Mouse (Mus musculus): ENCODE results near the gene Avl9.

Avl9 gene

DNA sequence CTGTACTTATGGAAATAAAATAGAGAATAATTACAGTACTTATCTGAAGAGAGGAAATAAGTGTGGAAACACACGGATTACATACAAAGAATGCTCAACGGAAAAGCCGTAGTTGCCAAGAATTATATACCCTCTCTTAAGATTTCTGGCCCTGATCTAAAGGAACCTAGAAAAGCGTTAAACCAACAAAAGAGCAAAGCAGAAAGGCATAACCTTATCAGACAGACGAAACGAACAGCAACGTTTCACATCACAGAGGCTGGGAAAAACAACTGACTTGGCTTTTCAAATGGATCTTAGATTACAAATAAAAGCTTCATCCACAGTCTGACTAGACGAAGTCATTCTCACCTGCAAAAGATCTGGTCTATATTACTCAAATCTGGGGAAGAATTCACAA lies 81.5 kb downstream of the Avl9 start:
- DNase-seq: no peak

DNA sequence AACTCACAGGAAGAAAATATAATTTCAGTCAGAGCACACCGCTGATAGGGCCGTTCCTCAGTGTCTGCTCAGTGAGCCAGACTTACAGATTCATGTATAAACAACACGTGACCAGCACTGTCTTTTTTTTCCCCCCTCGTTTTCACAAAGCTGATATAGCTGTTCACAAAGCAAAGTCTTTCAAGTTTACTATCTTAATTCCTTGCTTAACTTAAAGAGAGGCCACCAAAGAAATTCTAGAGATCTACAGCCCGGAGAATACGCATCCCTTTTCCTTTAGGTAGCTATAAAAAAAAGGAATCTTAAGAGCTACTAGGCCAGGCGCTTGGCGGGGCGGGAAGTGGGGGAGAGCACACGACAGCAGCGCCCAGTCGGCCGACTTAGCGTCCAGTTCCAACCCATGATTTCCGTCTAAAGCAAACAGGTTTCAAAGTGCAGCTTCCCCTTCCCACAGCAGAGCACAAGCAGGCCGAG lies 82.0 kb downstream of the Avl9 start:
- DNase-seq: peak; percentile 61 to 63

DNA sequence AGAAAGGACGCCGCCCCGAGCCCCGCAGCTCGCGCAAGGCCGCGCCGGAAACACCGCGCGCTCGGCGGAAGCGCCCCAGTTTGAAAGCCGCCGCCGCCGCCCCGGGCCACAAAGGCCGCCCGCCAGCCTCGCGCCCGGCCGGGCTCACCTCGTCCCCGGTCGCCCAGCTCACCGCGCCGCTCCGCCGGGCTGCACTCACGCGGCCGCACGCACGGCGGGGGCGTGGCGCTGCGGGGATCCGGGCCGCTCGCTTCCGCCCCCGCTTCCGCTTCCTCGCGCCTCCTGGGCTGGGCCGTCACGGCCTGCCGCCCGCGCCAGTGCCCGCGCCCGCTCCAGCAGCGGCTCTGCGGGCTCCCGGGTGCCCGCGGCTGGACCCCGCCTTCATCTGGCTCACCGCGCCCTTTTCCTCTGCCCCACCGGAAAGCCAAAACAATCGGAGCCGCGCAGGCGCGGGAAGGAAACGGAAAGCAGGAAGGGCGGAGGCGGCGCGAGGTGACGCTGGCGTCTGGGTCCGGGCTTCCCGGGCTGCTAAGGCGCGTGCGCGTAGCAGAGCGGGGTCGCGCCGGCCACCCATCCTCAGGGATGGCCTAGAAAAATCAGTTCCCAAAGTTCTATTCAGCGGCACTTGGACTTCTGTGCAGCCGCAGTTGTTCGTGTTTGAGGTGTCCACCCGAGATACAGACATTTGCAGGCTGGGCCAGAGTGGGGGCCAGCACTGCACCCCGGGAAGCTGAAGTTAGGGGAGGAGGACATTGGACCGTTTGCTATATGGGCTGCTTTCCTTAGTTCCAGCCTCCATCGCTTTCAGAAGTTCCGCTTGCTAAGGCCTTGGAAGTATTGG lies 82.8 kb downstream of the Avl9 start, which contains the start of gene Kbtbd2:
Gene Kbtbd2 (minus strand): TSS at position 503 of the 841 bp plus-strand sequence.
- peak; percentile 91 for DNase-seq

DNA sequence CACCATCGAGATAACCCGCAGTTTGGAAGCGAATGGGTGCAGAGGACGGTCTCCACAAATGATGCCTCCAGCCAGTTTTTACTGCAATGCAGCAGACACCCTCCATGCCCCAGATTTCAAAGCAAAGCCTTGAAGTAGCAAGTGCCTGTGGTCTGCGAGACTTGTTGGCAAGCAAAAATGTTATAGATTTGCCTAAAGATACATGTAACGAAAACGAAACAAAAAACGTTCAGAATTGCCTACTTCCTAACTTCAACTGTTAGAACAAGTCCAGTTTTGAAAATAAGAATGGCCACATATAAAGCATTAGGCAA lies 83.4 kb downstream of the Avl9 start:
- peak in 1 of 2 experiments; percentile 56 for DNase-seq

DNA sequence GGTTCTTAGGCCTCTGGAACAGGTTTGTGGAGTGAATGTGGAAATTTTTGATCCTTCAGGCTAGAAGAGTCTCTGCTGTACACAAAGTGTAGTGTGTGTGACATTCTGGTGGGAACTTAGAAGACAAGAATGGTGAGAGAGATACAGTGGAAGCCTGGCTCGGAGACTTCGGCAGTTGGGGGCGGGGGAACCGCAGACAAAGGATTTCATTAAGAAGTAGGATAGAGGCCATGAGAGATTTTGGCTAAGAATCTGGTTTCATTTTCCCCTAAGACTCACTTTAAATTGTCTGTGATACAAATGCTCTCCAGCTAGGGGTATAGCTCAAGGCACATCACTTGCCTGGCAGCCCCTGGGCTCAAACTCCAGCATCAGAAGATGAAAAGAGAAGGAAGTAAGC lies 90.3 kb downstream of the Avl9 start:
- no peak for DNase-seq

DNA sequence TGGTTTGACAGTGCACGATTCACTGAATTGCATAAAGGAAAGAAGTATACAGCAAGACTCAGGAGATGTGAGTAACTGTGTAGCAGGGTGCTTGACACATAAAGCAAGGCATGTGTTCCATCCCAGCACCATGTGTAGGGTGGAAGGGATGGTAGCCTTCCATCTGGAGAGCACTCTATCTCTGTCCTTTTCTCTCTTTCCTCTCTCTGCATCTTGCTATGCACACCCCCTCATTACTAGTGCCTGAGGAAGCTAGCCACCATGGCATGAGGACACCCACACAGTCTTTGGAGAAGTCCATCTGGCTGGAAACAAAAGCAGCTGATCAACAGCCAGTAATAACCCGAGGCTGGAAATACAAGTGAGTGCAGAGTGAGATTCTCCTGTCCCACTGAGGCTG lies 91.5 kb downstream of the Avl9 start:
- no peak for DNase-seq

DNA sequence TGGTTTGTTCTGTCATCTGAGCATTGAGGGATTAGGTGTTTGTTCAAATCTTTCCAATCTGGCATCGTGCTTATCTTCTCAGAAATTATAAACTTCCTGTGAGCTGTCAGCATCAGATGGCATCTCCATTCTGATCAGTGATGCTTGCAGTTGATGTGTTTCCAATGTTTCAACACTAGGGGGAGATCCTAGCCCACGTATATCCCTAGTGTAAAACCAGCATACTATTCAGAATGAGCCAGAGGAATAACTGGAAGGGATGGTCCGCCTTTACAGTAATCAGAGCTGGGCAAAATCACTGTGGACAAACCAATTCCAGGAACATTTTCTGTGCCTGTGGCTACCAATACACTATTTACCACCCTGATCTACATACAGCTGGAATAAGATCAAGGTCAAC lies 94.0 kb downstream of the Avl9 start:
- DNase-seq: peak; percentile 61 to 70

All from B cell, adult 2 months (primary cell).